ENCODE assay signal across 9 mouse cellular contexts in genomic region chr9:21241343-21241742, GRCm38 (mm10). TPM values are rescaled to one million over a fixed set of nuclear protein-coding genes. Genes with fewer than 3 reads are reported as not detected.
DNase-seq lines count a peak whose midpoint lies in the region; ATAC-seq lines count a peak whose summit lies in the region.
"Had no signal": no experiment of that assay in that cellular context is flagged by ENCODE, and none has a peak within 500 bp of the region (broad histone marks: within the 10 kb centered on the region; RNA-seq: fewer than 3 reads in every experiment).

No protein-coding gene starts in this region.

- H3K4me3 ChIP-seq in hindbrain, embryonic 11.5 days (ENCODE audit: low read depth, low read length): no peak overlapping the region
- no peak overlapping the region for H3K4me3 ChIP-seq in hindbrain, embryonic 16.5 days (ENCODE audit: low read length)
- H3K4me3 ChIP-seq: megakaryocyte, embryonic 14.5 days had no signal

- H3K27ac ChIP-seq in hindbrain, embryonic 11.5 days (ENCODE audit: low read depth, low read length): no peak overlapping the region
- H3K27ac ChIP-seq in hindbrain, embryonic 16.5 days (ENCODE audit: low read depth, low read length): no peak overlapping the region

- H3K27me3 ChIP-seq in hindbrain, embryonic 11.5 days (ENCODE audit: control insufficient read depth, insufficient read depth, low read length): peaks cover 44% of the 10 kb centered on the region
- H3K27me3 ChIP-seq in hindbrain, embryonic 16.5 days (replicated peaks; ENCODE audit: control insufficient read depth, insufficient read depth, low read length): peaks cover 25% of the 10 kb centered on the region

- H3K36me3 ChIP-seq in hindbrain, embryonic 11.5 days (ENCODE audit: control insufficient read depth, insufficient read depth, low read length): no peaks in the 10 kb centered on the region
- no peaks in the 10 kb centered on the region for H3K36me3 ChIP-seq in hindbrain, embryonic 16.5 days (ENCODE audit: control insufficient read depth, insufficient read depth, low read length)

- no peak overlapping the region for H3K4me2 ChIP-seq in hindbrain, embryonic 11.5 days (replicated peaks; ENCODE audit: low read depth, low read length)
- no peak overlapping the region for H3K4me2 ChIP-seq in hindbrain, embryonic 16.5 days (ENCODE audit: low read length)

- H3K9me3 ChIP-seq in hindbrain, embryonic 11.5 days (ENCODE audit: control insufficient read depth, low read length): no peaks in the 10 kb centered on the region
- no peaks in the 10 kb centered on the region; the same call in 1 of the 2 replicates for H3K9me3 ChIP-seq in hindbrain, embryonic 16.5 days (ENCODE audit: control insufficient read depth, low read length)

- H3K4me1 ChIP-seq in hindbrain, embryonic 11.5 days (replicated peaks; ENCODE audit: control insufficient read depth, insufficient read depth, low read length): peaks cover 10% of the 10 kb centered on the region
- peaks cover 29% of the 10 kb centered on the region for H3K4me1 ChIP-seq in hindbrain, embryonic 16.5 days (ENCODE audit: control insufficient read depth, insufficient read depth, low read depth, low read length)

- no peak overlapping the region for H3K9ac ChIP-seq in hindbrain, embryonic 11.5 days (ENCODE audit: low read depth, low read length)
- H3K9ac ChIP-seq in hindbrain, embryonic 16.5 days (ENCODE audit: low read depth, low read length): no peak overlapping the region

- no peak for ATAC-seq in hindbrain, embryonic 11.5 days (ENCODE audit: low FRiP score)
- no peak for ATAC-seq in hindbrain, embryonic 16.5 days
- ATAC-seq in common myeloid progenitor, adult 5-6 weeks (replicated peaks; ENCODE audit: low read depth, poor library complexity, severe bottlenecking): peak; percentile 73

- WGBS in hindbrain, embryonic 11.5 days: 3% methylated on average over 11 of the region's 11 CpGs
- WGBS in hindbrain, embryonic 16.5 days: 5% methylated on average over 11 of the region's 11 CpGs

- intact Hi-C loops in left cerebral cortex, postnatal 10 days (cut with DNase I): no loop called here

- DNase-seq in hindbrain, embryonic 11.5 days (ENCODE audit: low spot score): peak; percentile 94
- DNase-seq in R1 (ENCODE audit: low read depth, low spot score): peak; percentile 96
- DNase-seq in heart, adult 9 months (ENCODE audit: low spot score in 2 of 2): peak; percentile 65 to 71
- peak; percentile 65 to 87 for DNase-seq in left cerebral cortex, postnatal 10 days (ENCODE audit: extremely low spot score in 1 of 2, low spot score in 2 of 2)
- peak; percentile 79 for DNase-seq in neural tube, embryonic 10.5 days (ENCODE audit: extremely low spot score, low spot score)
- peak; percentile 68 for DNase-seq in testis, postnatal 14 days (ENCODE audit: low spot score)

RNA-seq across cellular contexts. Expression of gene Keap1, which starts 2.2 kb away (rescaled TPM):
- polyA plus RNA-seq in hindbrain, embryonic 11.5 days (2014; fragmentation: Nextera tagmentation; extraction: Ambion mirVana): 23.6 and 23.7 TPM in 2 replicates
- 71.5 and 72.0 TPM in 2 replicates for polyA plus RNA-seq in hindbrain, embryonic 16.5 days (2015; fragmentation: Nextera tagmentation; extraction: Ambion mirVana)
- total RNA-seq in common myeloid progenitor, adult 5-6 weeks (2017): 35.4 and 38.3 TPM in 2 replicates
- 10 to 100 TPM; 47.9 to 50.8 TPM for total RNA-seq in left cerebral cortex, postnatal 10 days (2021)

RNA-seq across cellular contexts. Expression of gene S1pr5, which starts 6.9 kb away (rescaled TPM):
- polyA plus RNA-seq in hindbrain, embryonic 11.5 days (2014; fragmentation: Nextera tagmentation; extraction: Ambion mirVana): 0.59 and 0.73 TPM in 2 replicates
- polyA plus RNA-seq in hindbrain, embryonic 16.5 days (2015; fragmentation: Nextera tagmentation; extraction: Ambion mirVana): 5.5 and 5.7 TPM in 2 replicates
- total RNA-seq in common myeloid progenitor, adult 5-6 weeks (2017): 0.09 TPM in 1 of 2 replicates, not detected in the other
- total RNA-seq in left cerebral cortex, postnatal 10 days (2021): 1 to 10 TPM; 2.2 to 2.3 TPM

RNA-seq across cellular contexts. Expression of gene Atg4d, which starts 23.8 kb away (rescaled TPM):
- 45.3 and 50.6 TPM in 2 replicates for polyA plus RNA-seq in hindbrain, embryonic 11.5 days (2014; fragmentation: Nextera tagmentation; extraction: Ambion mirVana)
- 52.6 and 52.8 TPM in 2 replicates for polyA plus RNA-seq in hindbrain, embryonic 16.5 days (2015; fragmentation: Nextera tagmentation; extraction: Ambion mirVana)
- total RNA-seq in common myeloid progenitor, adult 5-6 weeks (2017): 6.1 and 14.8 TPM in 2 replicates
- total RNA-seq in left cerebral cortex, postnatal 10 days (2021): 10 to 100 TPM; 29.7 to 33.9 TPM

RNA-seq across cellular contexts. Expression of gene Kri1, which starts 46.4 kb away (rescaled TPM):
- polyA plus RNA-seq in hindbrain, embryonic 11.5 days (2014; fragmentation: Nextera tagmentation; extraction: Ambion mirVana): 13.5 and 15.9 TPM in 2 replicates
- polyA plus RNA-seq in hindbrain, embryonic 16.5 days (2015; fragmentation: Nextera tagmentation; extraction: Ambion mirVana): 14.5 and 16.8 TPM in 2 replicates
- 55.2 and 64.0 TPM in 2 replicates for total RNA-seq in common myeloid progenitor, adult 5-6 weeks (2017)
- total RNA-seq in left cerebral cortex, postnatal 10 days (2021): 10 to 100 TPM; 34.4 to 39.4 TPM

RNA-seq across cellular contexts. Expression of gene Cdkn2d, which starts 49.9 kb away (rescaled TPM):
- 80.3 and 83.2 TPM in 2 replicates for polyA plus RNA-seq in hindbrain, embryonic 11.5 days (2014; fragmentation: Nextera tagmentation; extraction: Ambion mirVana)
- polyA plus RNA-seq in hindbrain, embryonic 16.5 days (2015; fragmentation: Nextera tagmentation; extraction: Ambion mirVana): 121 and 138 TPM in 2 replicates
- total RNA-seq in common myeloid progenitor, adult 5-6 weeks (2017): 8.4 and 25.3 TPM in 2 replicates
- total RNA-seq in left cerebral cortex, postnatal 10 days (2021): 10 to 100 TPM; 66.6 to 73.9 TPM
